Mouse (Mus musculus) large intestine, adult 2 months (tissue): ENCODE measurements around the gene Tubb2b. TPM values are rescaled to one million over a fixed set of nuclear protein-coding genes. Genes with fewer than 3 reads are reported as not detected.

Experiments used
- DNase-seq: peaks from one replicate; pipeline ENCODE4 v3.0.0-alpha.2; 2012; ENCODE audit warnings: low read depth, low spot score
- WGBS: fragments of 180-500 bp; shearing (Covaris S2); methylation state at CpG from one replicate; pipeline ENCODE4 v1.1.7; 2018; 5-methylcytosine and 5-hydroxymethylcytosine counted together
- polyA plus RNA-seq: library from polyadenylated mRNA; depleted of rRNA; stranded (reverse); fragments of >200 nt; gene quantifications from 2 replicates; pipeline ENCODE4 v1.2.3, GENCODE M21; 2012; rRNA removed

The Tubb2b gene
- 14.2 and 17.0 TPM in 2 replicates for polyA plus RNA-seq

- DNase-seq = no peak
- under 1% methylated on average over 26 of the region's 26 CpGs for whole genome bisulfite sequencing
Measured at GRCm38 (mm10) chr13:34130226-34130731, at the start of gene Tubb2b. Gene Tubb2b (minus strand): TSS chr13:34130466.

- WGBS = 95% methylated on average over 6 of the region's 6 CpGs
- DNase-seq = no peak
Measured at GRCm38 (mm10) chr13:34174025-34174424, 43.8 kb upstream of the Tubb2b start.

- no peak for DNase-seq
- 31% methylated on average over 12 of the region's 12 CpGs for WGBS
Measured at GRCm38 (mm10) chr13:34163304-34163975, 33.2 kb upstream of the Tubb2b start.

GRCm38 (mm10) chr13:34162491-34163303, 32.4 kb upstream of the Tubb2b start, which contains the start of gene Psmg4:
Gene Psmg4 (plus strand): TSS chr13:34162964.
- 2% methylated on average over 44 of the region's 44 CpGs for WGBS
- peak; percentile 78 for DNase-seq

GRCm38 (mm10) chr13:34159926-34160325, 29.7 kb upstream of the Tubb2b start:
- no peak for DNase-seq
- 81% methylated on average over 1 of the region's 1 CpGs for WGBS

- 86% methylated on average over 3 of the region's 3 CpGs for WGBS
- no peak for DNase-seq
Measured at GRCm38 (mm10) chr13:34157596-34158157, 27.4 kb upstream of the Tubb2b start.

GRCm38 (mm10) chr13:34156840-34157185, 26.5 kb upstream of the Tubb2b start:
- no peak for DNase-seq
- 60% methylated on average over 2 of the region's 2 CpGs for WGBS

- 68% methylated on average over 8 of the region's 8 CpGs for whole genome bisulfite sequencing
- no peak for DNase-seq
Measured at GRCm38 (mm10) chr13:34156133-34156839, 26.0 kb upstream of the Tubb2b start.

- DNase-seq = no peak
- 18% methylated on average over 3 of the region's 3 CpGs for WGBS
Measured at GRCm38 (mm10) chr13:34154931-34155272, 24.6 kb upstream of the Tubb2b start.

- 24% methylated on average over 13 of the region's 13 CpGs for WGBS
- DNase-seq = no peak
Measured at GRCm38 (mm10) chr13:34154217-34154930, 24.1 kb upstream of the Tubb2b start.

GRCm38 (mm10) chr13:34153254-34154011, 23.2 kb upstream of the Tubb2b start:
- DNase-seq = no peak
- 69% methylated on average over 5 of the region's 5 CpGs for WGBS

- no peak for DNase-seq
- 81% methylated on average over 7 of the region's 7 CpGs for WGBS
Measured at GRCm38 (mm10) chr13:34152695-34153094, 22.4 kb upstream of the Tubb2b start.

GRCm38 (mm10) chr13:34151425-34151824, 21.2 kb upstream of the Tubb2b start:
- 89% methylated on average over 1 of the region's 1 CpGs for WGBS
- no peak for DNase-seq

GRCm38 (mm10) chr13:34150271-34151027, 20.2 kb upstream of the Tubb2b start:
- WGBS = 50% methylated on average over 19 of the region's 19 CpGs

GRCm38 (mm10) chr13:34149463-34150176, 19.4 kb upstream of the Tubb2b start:
- DNase-seq = no peak
- 77% methylated on average over 5 of the region's 5 CpGs for WGBS

More at GRCm38 (mm10) chr13:34150271-34151027, 20.2 kb upstream of the Tubb2b start:
- no peak for DNase-seq

- 2% methylated on average over 23 of the region's 23 CpGs for WGBS
- no peak for DNase-seq
Measured at GRCm38 (mm10) chr13:34148767-34149392, 18.6 kb upstream of the Tubb2b start.

GRCm38 (mm10) chr13:34148181-34148580, 17.9 kb upstream of the Tubb2b start:
- 70% methylated on average over 3 of the region's 3 CpGs for WGBS
- no peak for DNase-seq
